34 mouse cellular contexts compared by ENCODE assay signal in genomic region chr7:122528201-122528600, GRCm38 (mm10).
"Had no signal": no experiment of that assay in that cellular context is flagged by ENCODE, and none has a peak within 500 bp of the region (broad histone marks: within the 10 kb centered on the region; RNA-seq: fewer than 3 reads in every experiment).

No protein-coding gene starts in this region.

- H3K9ac ChIP-seq: heart, embryonic 12.5 days; heart, embryonic 13.5 days; heart, embryonic 15.5 days; hindbrain, embryonic 12.5 days; hindbrain, embryonic 13.5 days; hindbrain, embryonic 14.5 days; hindbrain, embryonic 15.5 days; intestine, embryonic 15.5 days; kidney, embryonic 15.5 days had no signal

- H3K27me3 ChIP-seq: heart, embryonic 12.5 days; heart, embryonic 13.5 days; heart, embryonic 15.5 days; hindbrain, embryonic 12.5 days; hindbrain, embryonic 13.5 days; hindbrain, embryonic 15.5 days; intestine, embryonic 15.5 days; kidney, embryonic 15.5 days had no signal

- H3K4me3 ChIP-seq: heart, embryonic 10.5 days; heart, embryonic 12.5 days; heart, embryonic 13.5 days; heart, embryonic 15.5 days; hindbrain, embryonic 10.5 days; hindbrain, embryonic 12.5 days; hindbrain, embryonic 13.5 days; hindbrain, embryonic 15.5 days; intestine, embryonic 15.5 days; kidney, embryonic 15.5 days; layer of hippocampus, adult 2 months had no signal

- H3K4me1 ChIP-seq: heart, embryonic 15.5 days; hindbrain, embryonic 15.5 days; intestine, embryonic 15.5 days; kidney, embryonic 15.5 days had no signal

- H3K27ac ChIP-seq: heart, embryonic 10.5 days; heart, embryonic 13.5 days; heart, embryonic 15.5 days; hindbrain, embryonic 10.5 days; hindbrain, embryonic 12.5 days; hindbrain, embryonic 13.5 days; hindbrain, embryonic 14.5 days; hindbrain, embryonic 15.5 days; hindbrain, postnatal 0 days; intestine, embryonic 15.5 days; kidney, embryonic 15.5 days; kidney, postnatal 0 days; layer of hippocampus, adult 2 months had no signal

- DNase-seq: heart, postnatal 10 days; heart, postnatal 14 days; heart, postnatal 36 days; kidney, adult 11 months; kidney, adult 18-20 months; kidney, adult 2 months; kidney, adult 8-10 months; kidney, adult 9 months; kidney, postnatal 10 days; kidney, postnatal 14 days; kidney, postnatal 25 days; kidney, postnatal 36 days; kidney, postnatal 4 days; layer of hippocampus, adult 9-11 months; layer of hippocampus, postnatal 36 days had no signal

- ATAC-seq: hindbrain, embryonic 16.5 days; hindbrain, postnatal 0 days; inflammation-experienced regulatory T-cells, adult 6 months; intestine, embryonic 15.5 days; intestine, embryonic 16.5 days; intestine, postnatal 0 days had no signal

- H3K4me2 ChIP-seq: heart, embryonic 11.5 days; heart, embryonic 12.5 days; heart, embryonic 13.5 days; heart, embryonic 15.5 days; hindbrain, embryonic 12.5 days; hindbrain, embryonic 13.5 days; hindbrain, embryonic 14.5 days; hindbrain, embryonic 15.5 days; intestine, embryonic 15.5 days; kidney, embryonic 15.5 days had no signal

- H3K9me3 ChIP-seq: heart, embryonic 10.5 days; heart, embryonic 12.5 days; heart, embryonic 13.5 days; heart, embryonic 15.5 days; hindbrain, embryonic 10.5 days; hindbrain, embryonic 12.5 days; hindbrain, embryonic 13.5 days; hindbrain, embryonic 15.5 days; intestine, embryonic 15.5 days; kidney, embryonic 15.5 days had no signal

- H3K36me3 ChIP-seq: heart, embryonic 10.5 days; heart, embryonic 12.5 days; heart, embryonic 13.5 days; heart, embryonic 15.5 days; hindbrain, embryonic 10.5 days; hindbrain, embryonic 12.5 days; hindbrain, embryonic 15.5 days; intestine, embryonic 15.5 days; kidney, embryonic 15.5 days had no signal
